Comparison of ENCODE assay signal across 13 mouse cellular contexts in genomic region chr14:55059931-55060330, GRCm38 (mm10). TPM values are rescaled to one million over a fixed set of nuclear protein-coding genes. Genes with fewer than 3 reads are reported as not detected.
DNase-seq lines count a peak whose midpoint lies in the region; ATAC-seq and TF ChIP-seq lines count a peak whose summit lies in the region.
"Had no signal": no experiment of that assay in that cellular context is flagged by ENCODE, and none has a peak within 500 bp of the region (broad histone marks: within the 10 kb centered on the region; RNA-seq: fewer than 3 reads in every experiment).

No protein-coding gene starts in this region.

- 61% methylated on average over 5 of the region's 5 CpGs for WGBS in liver, adult 2 months
- WGBS in liver, embryonic 11.5 days: 83% methylated on average over 5 of the region's 5 CpGs
- 24% methylated on average over 5 of the region's 5 CpGs for WGBS in forebrain, embryonic 14.5 days

- no peak for ATAC-seq in liver, embryonic 11.5 days (replicated peaks; ENCODE audit: low FRiP score)
- ATAC-seq in forebrain, embryonic 14.5 days: no peak
- no peak for ATAC-seq in granulocyte monocyte progenitor cell, adult 5-6 weeks (replicated peaks; ENCODE audit: poor library complexity, severe bottlenecking)

- no peak for TF ChIP-seq POLR2A in liver, adult 2 months (IDR thresholded peaks at IDR 0.05; ENCODE audit: extremely low read depth, insufficient read depth, low read length)

- TF ChIP-seq CTCF in liver, adult 2 months (IDR thresholded peaks at IDR 0.05; ENCODE audit: low read depth, low read length): no peak

- H3K27me3 ChIP-seq in liver, adult 2 months (ENCODE audit: control insufficient read depth, insufficient read depth, low read length): no peaks in the 10 kb centered on the region
- peaks cover 5% of the 10 kb centered on the region; the same call in 1 of the 2 replicates for H3K27me3 ChIP-seq in liver, embryonic 11.5 days (replicated peaks; ENCODE audit: control insufficient read depth, insufficient read depth, low read length)
- no peaks in the 10 kb centered on the region for H3K27me3 ChIP-seq in forebrain, embryonic 14.5 days (replicated peaks; ENCODE audit: control insufficient read depth, insufficient read depth, low read length)

- no peaks in the 10 kb centered on the region for H3K4me1 ChIP-seq in liver, adult 2 months (ENCODE audit: control insufficient read depth, insufficient read depth, low read length)
- H3K4me1 ChIP-seq in liver, embryonic 11.5 days (replicated peaks; ENCODE audit: control insufficient read depth, insufficient read depth, low read length): peaks cover 36% of the 10 kb centered on the region
- peaks cover 59% of the 10 kb centered on the region for H3K4me1 ChIP-seq in forebrain, embryonic 14.5 days (ENCODE audit: control insufficient read depth, insufficient read depth, low read length)

- H3K36me3 ChIP-seq in liver, adult 2 months (ENCODE audit: control insufficient read depth, insufficient read depth, low read length): no peaks in the 10 kb centered on the region
- H3K36me3 ChIP-seq in liver, embryonic 11.5 days (ENCODE audit: control insufficient read depth, insufficient read depth, low read length): no peaks in the 10 kb centered on the region
- peaks cover 51% of the 10 kb centered on the region for H3K36me3 ChIP-seq in forebrain, embryonic 14.5 days (ENCODE audit: control insufficient read depth, insufficient read depth, low read length)
- H3K36me3 ChIP-seq: G1E had no signal

- no peaks in the 10 kb centered on the region for H3K9me3 ChIP-seq in liver, embryonic 11.5 days (ENCODE audit: control insufficient read depth, low read length)
- H3K9me3 ChIP-seq in forebrain, embryonic 14.5 days (replicated peaks; ENCODE audit: control insufficient read depth, low read length): no peaks in the 10 kb centered on the region
- H3K9me3 ChIP-seq: G1E; limb, embryonic 12.5 days had no signal

- no peak overlapping the region for H3K27ac ChIP-seq in liver, adult 2 months (replicated peaks; ENCODE audit: insufficient read depth, low read depth, low read length)
- no peak overlapping the region for H3K27ac ChIP-seq in liver, embryonic 11.5 days (ENCODE audit: low read depth, low read length)
- H3K27ac ChIP-seq in forebrain, embryonic 14.5 days (ENCODE audit: low read depth, low read length): 0 out of 2 replicates have a peak overlapping the region, but pooled peaks have one; percentile 41
- H3K27ac ChIP-seq: limb, embryonic 12.5 days had no signal

- H3K79me2 ChIP-seq in liver, adult 2 months (ENCODE audit: control insufficient read depth, insufficient read depth, low read length): no peaks in the 10 kb centered on the region

- no peak overlapping the region for H3K4me2 ChIP-seq in liver, embryonic 11.5 days
- peak overlapping the region; percentile 65 for H3K4me2 ChIP-seq in forebrain, embryonic 14.5 days (ENCODE audit: low read length)
- H3K4me2 ChIP-seq: limb, embryonic 12.5 days had no signal

- no peak overlapping the region for H3K9ac ChIP-seq in liver, adult 2 months (ENCODE audit: low read depth, low read length)
- H3K9ac ChIP-seq in liver, embryonic 11.5 days (ENCODE audit: low read depth, low read length): no peak overlapping the region
- H3K9ac ChIP-seq in forebrain, embryonic 14.5 days (ENCODE audit: low read length): peak overlapping the region; percentile 29; the same call in 1 of the 2 replicates
- H3K9ac ChIP-seq: limb, embryonic 12.5 days had no signal

- H3K4me3 ChIP-seq in liver, adult 2 months (ENCODE audit: insufficient read depth, low read depth, low read length): no peak overlapping the region
- H3K4me3 ChIP-seq in liver, embryonic 11.5 days (ENCODE audit: low read depth, low read length): no peak overlapping the region
- H3K4me3 ChIP-seq in forebrain, embryonic 14.5 days (ENCODE audit: low read depth, low read length): peak overlapping the region; percentile 8; the same call in 1 of the 2 replicates
- H3K4me3 ChIP-seq: erythroblast, embryonic 14.5 days; limb, embryonic 12.5 days had no signal

- intact Hi-C loops in gastrocnemius, postnatal 14 days (cut with DNase I; ENCODE audit: low total_unique reads): no loop called here

- peak; percentile 25 for DNase-seq in liver, adult 2 months (ENCODE audit: extremely low read depth, low read depth, low spot score)
- no peak for DNase-seq in liver, embryonic 11.5 days (ENCODE audit: low spot score)
- DNase-seq in forebrain, embryonic 14.5 days (ENCODE audit: low spot score): no peak
- peak; percentile 52 to 76 for DNase-seq in kidney, postnatal 25 days
- peak; percentile 43 for DNase-seq in retina, embryonic 14.5 days (ENCODE audit: low spot score)
- DNase-seq in gastrocnemius, postnatal 14 days: no peak
- DNase-seq: cerebellum, adult 11 months; heart, adult 18-20 months had no signal

RNA-seq across cellular contexts. Expression of gene Zfhx2, which starts 32.2 kb away (rescaled TPM):
- 1.5 and 1.7 TPM in 2 replicates for total RNA-seq in liver, adult 2 months (2014; rRNA removed)
- 1.4 and 1.7 TPM in 2 replicates for polyA plus RNA-seq in liver, adult 2 months (2012; rRNA removed)
- polyA plus RNA-seq in liver, embryonic 11.5 days (2014; fragmentation: Nextera tagmentation; extraction: Ambion mirVana): 2.1 and 2.8 TPM in 2 replicates
- 8.5 and 12.0 TPM in 2 replicates for polyA plus RNA-seq in forebrain, embryonic 14.5 days (2014; fragmentation: Nextera tagmentation; extraction: Ambion mirVana)
- 1 to 10 TPM; 2.6 to 3.1 TPM for total RNA-seq in gastrocnemius, postnatal 14 days (2021)
- 3.0 and 5.2 TPM in 2 replicates for total RNA-seq in granulocyte monocyte progenitor cell, adult 5-6 weeks (2014; fragmentation: Nextera tagmentation)
- total RNA-seq in granulocyte monocyte progenitor cell, adult 5-6 weeks (2017): 0.26 and 0.82 TPM in 2 replicates

RNA-seq across cellular contexts. Expression of gene Thtpa, which starts 34.7 kb away (rescaled TPM):
- 14.6 and 15.4 TPM in 2 replicates for total RNA-seq in liver, adult 2 months (2014; rRNA removed)
- polyA plus RNA-seq in liver, adult 2 months (2012; rRNA removed): 8.7 and 10.9 TPM in 2 replicates
- 10.5 and 12.6 TPM in 2 replicates for polyA plus RNA-seq in liver, embryonic 11.5 days (2014; fragmentation: Nextera tagmentation; extraction: Ambion mirVana)
- 44.4 and 47.2 TPM in 2 replicates for polyA plus RNA-seq in forebrain, embryonic 14.5 days (2014; fragmentation: Nextera tagmentation; extraction: Ambion mirVana)
- 10 to 100 TPM; 11.1 to 12.3 TPM for total RNA-seq in gastrocnemius, postnatal 14 days (2021)
- 11.9 and 16.2 TPM in 2 replicates for total RNA-seq in granulocyte monocyte progenitor cell, adult 5-6 weeks (2014; fragmentation: Nextera tagmentation)
- 10.0 and 13.0 TPM in 2 replicates for total RNA-seq in granulocyte monocyte progenitor cell, adult 5-6 weeks (2017)

RNA-seq across cellular contexts. Expression of gene Ngdn, which starts 44.7 kb away (rescaled TPM):
- 25.8 and 26.9 TPM in 2 replicates for total RNA-seq in liver, adult 2 months (2014; rRNA removed)
- 6.9 and 8.1 TPM in 2 replicates for polyA plus RNA-seq in liver, adult 2 months (2012; rRNA removed)
- 87.0 and 95.6 TPM in 2 replicates for polyA plus RNA-seq in liver, embryonic 11.5 days (2014; fragmentation: Nextera tagmentation; extraction: Ambion mirVana)
- polyA plus RNA-seq in forebrain, embryonic 14.5 days (2014; fragmentation: Nextera tagmentation; extraction: Ambion mirVana): 64.1 and 72.0 TPM in 2 replicates
- 10 to 100 TPM; 17.8 to 19.0 TPM for total RNA-seq in gastrocnemius, postnatal 14 days (2021)
- 50.2 and 65.5 TPM in 2 replicates for total RNA-seq in granulocyte monocyte progenitor cell, adult 5-6 weeks (2014; fragmentation: Nextera tagmentation)
- 62.7 and 75.3 TPM in 2 replicates for total RNA-seq in granulocyte monocyte progenitor cell, adult 5-6 weeks (2017)

RNA-seq across cellular contexts. Expression of gene Ap1g2, which starts 46.5 kb away (rescaled TPM):
- 4.9 and 5.4 TPM in 2 replicates for total RNA-seq in liver, adult 2 months (2014; rRNA removed)
- 8.7 and 15.6 TPM in 2 replicates for polyA plus RNA-seq in liver, adult 2 months (2012; rRNA removed)
- 45.1 and 52.9 TPM in 2 replicates for polyA plus RNA-seq in liver, embryonic 11.5 days (2014; fragmentation: Nextera tagmentation; extraction: Ambion mirVana)
- 8.1 and 9.2 TPM in 2 replicates for polyA plus RNA-seq in forebrain, embryonic 14.5 days (2014; fragmentation: Nextera tagmentation; extraction: Ambion mirVana)
- total RNA-seq in gastrocnemius, postnatal 14 days (2021): 1 to 10 TPM; 4.1 to 7.0 TPM
- total RNA-seq in granulocyte monocyte progenitor cell, adult 5-6 weeks (2014; fragmentation: Nextera tagmentation): 56.6 and 87.9 TPM in 2 replicates
- 12.4 and 15.1 TPM in 2 replicates for total RNA-seq in granulocyte monocyte progenitor cell, adult 5-6 weeks (2017)

RNA-seq across cellular contexts. Expression of gene Jph4, which starts 56.8 kb away (rescaled TPM):
- not detected in 2 replicates for total RNA-seq in liver, adult 2 months (2014; rRNA removed)
- not detected in 2 replicates for polyA plus RNA-seq in liver, adult 2 months (2012; rRNA removed)
- 0.44 and 0.60 TPM in 2 replicates for polyA plus RNA-seq in liver, embryonic 11.5 days (2014; fragmentation: Nextera tagmentation; extraction: Ambion mirVana)
- polyA plus RNA-seq in forebrain, embryonic 14.5 days (2014; fragmentation: Nextera tagmentation; extraction: Ambion mirVana): 24.1 and 28.9 TPM in 2 replicates
- under 1 TPM; 0.42 to 0.62 TPM for total RNA-seq in gastrocnemius, postnatal 14 days (2021)
- total RNA-seq in granulocyte monocyte progenitor cell, adult 5-6 weeks (2014; fragmentation: Nextera tagmentation): not detected in 2 replicates
- not detected in 2 replicates for total RNA-seq in granulocyte monocyte progenitor cell, adult 5-6 weeks (2017)
- total RNA-seq: megakaryocyte, adult 5-6 weeks had no signal
- polyA plus RNA-seq: erythroblast, embryonic 14.5 days; G1E had no signal

Comparison
In these comparisons a context has a peak if more than half of its experiments do, and no peak if none do; other contexts are left out.
1. DNase-seq: peak in liver, adult 2 months (single experiment), kidney, postnatal 25 days (2 of 2) and retina, embryonic 14.5 days (single experiment); none in liver, embryonic 11.5 days (single experiment), forebrain, embryonic 14.5 days (single experiment) and gastrocnemius, postnatal 14 days (single experiment).